Mouse (Mus musculus): Measurements from ENCODE around the gene Lipm. TPM values are rescaled to one million over a fixed set of nuclear protein-coding genes. Genes with fewer than 3 reads are reported as not detected.

The Lipm gene
- not detected in 2 replicates for polyA plus RNA-seq (2014; fragmentation: Nextera tagmentation; extraction: Ambion mirVana)

- Histone ChIP-seq H3K4me2 (ENCODE audit: low read depth, low read length, severe bottlenecking) (no peak within 1 kb of the TSS), H3K9ac (ENCODE audit: low read length) (no peak within 1 kb of the TSS), H3K4me1 (replicated peaks; ENCODE audit: control insufficient read depth, insufficient read depth, low read length) (no peaks in the 10 kb centered on the region), H3K27ac (ENCODE audit: low read depth, low read length) (no peak within 1 kb of the TSS), H3K4me3 (ENCODE audit: low read depth, low read length) (no peak within 1 kb of the TSS), H3K27me3 (ENCODE audit: control insufficient read depth, insufficient read depth, low read length) (no peaks in the 10 kb centered on the region), H3K9me3 (ENCODE audit: control insufficient read depth, low read length) (no peaks in the 10 kb centered on the region), H3K36me3 (ENCODE audit: control insufficient read depth, insufficient read depth, low read length) (no peaks in the 10 kb centered on the region)
- 92% methylated on average over 4 of the region's 4 CpGs for WGBS
- ATAC-seq (replicated peaks; ENCODE audit: low FRiP score) (no peak), DNase-seq (ENCODE audit: low spot score) (no peak)
Observed at GRCm38 (mm10) chr19:34100633-34101032, at the start of gene Lipm. Gene Lipm (plus strand): TSS chr19:34100933.

GRCm38 (mm10) chr19:34051502-34051901 lies 49.2 kb upstream of the Lipm start:
- ATAC-seq (replicated peaks; ENCODE audit: low FRiP score) (no peak), DNase-seq (ENCODE audit: low spot score) (no peak)
- WGBS: 91% methylated on average over 3 of the region's 3 CpGs
- Histone ChIP-seq H3K36me3 (ENCODE audit: control insufficient read depth, insufficient read depth, low read length) (no peaks in the 10 kb centered on the region), H3K27me3 (ENCODE audit: control insufficient read depth, insufficient read depth, low read length) (no peaks in the 10 kb centered on the region), H3K9me3 (ENCODE audit: control insufficient read depth, low read length) (no peaks in the 10 kb centered on the region), H3K4me3 (ENCODE audit: low read depth, low read length) (no peak overlapping the region), H3K4me2 (ENCODE audit: low read depth, low read length, severe bottlenecking) (no peak overlapping the region), H3K9ac (ENCODE audit: low read length) (no peak overlapping the region), H3K4me1 (replicated peaks; ENCODE audit: control insufficient read depth, insufficient read depth, low read length) (no peaks in the 10 kb centered on the region), H3K27ac (ENCODE audit: low read depth, low read length) (no peak overlapping the region)

- H3K9ac ChIP-seq (ENCODE audit: low read length): no peak overlapping the region
- 59% methylated on average over 1 of the region's 1 CpGs for WGBS
Observed at GRCm38 (mm10) chr19:34063547-34063946, 37.2 kb upstream of the Lipm start.

GRCm38 (mm10) chr19:34064059-34064458 lies 36.7 kb upstream of the Lipm start:
- no peaks in the 10 kb centered on the region for H3K9me3 ChIP-seq (ENCODE audit: control insufficient read depth, low read length)
- H3K4me2 ChIP-seq (ENCODE audit: low read depth, low read length, severe bottlenecking): no peak overlapping the region
- no peaks in the 10 kb centered on the region for H3K27me3 ChIP-seq (ENCODE audit: control insufficient read depth, insufficient read depth, low read length)
- no peaks in the 10 kb centered on the region for H3K36me3 ChIP-seq (ENCODE audit: control insufficient read depth, insufficient read depth, low read length)
- no peak overlapping the region for H3K27ac ChIP-seq (ENCODE audit: low read depth, low read length)
- DNase-seq (ENCODE audit: low spot score) (no peak), ATAC-seq (replicated peaks; ENCODE audit: low FRiP score) (no peak)
- H3K4me3 ChIP-seq (ENCODE audit: low read depth, low read length): no peak overlapping the region
- H3K4me1 ChIP-seq (replicated peaks; ENCODE audit: control insufficient read depth, insufficient read depth, low read length): no peaks in the 10 kb centered on the region
- 94% methylated on average over 4 of the region's 4 CpGs for WGBS
- no peak overlapping the region for H3K9ac ChIP-seq (ENCODE audit: low read length)

More at GRCm38 (mm10) chr19:34063547-34063946, 37.2 kb upstream of the Lipm start:
- no peak for DNase-seq (ENCODE audit: low spot score)
- no peak overlapping the region for H3K27ac ChIP-seq (ENCODE audit: low read depth, low read length)
- ATAC-seq (replicated peaks; ENCODE audit: low FRiP score): no peak
- H3K4me1 ChIP-seq (replicated peaks; ENCODE audit: control insufficient read depth, insufficient read depth, low read length): no peaks in the 10 kb centered on the region
- no peaks in the 10 kb centered on the region for H3K9me3 ChIP-seq (ENCODE audit: control insufficient read depth, low read length)
- H3K27me3 ChIP-seq (ENCODE audit: control insufficient read depth, insufficient read depth, low read length): no peaks in the 10 kb centered on the region
- H3K4me3 ChIP-seq (ENCODE audit: low read depth, low read length): no peak overlapping the region
- H3K4me2 ChIP-seq (ENCODE audit: low read depth, low read length, severe bottlenecking): no peak overlapping the region
- H3K36me3 ChIP-seq (ENCODE audit: control insufficient read depth, insufficient read depth, low read length): no peaks in the 10 kb centered on the region

- Histone ChIP-seq H3K36me3 (ENCODE audit: control insufficient read depth, insufficient read depth, low read length) (no peaks in the 10 kb centered on the region), H3K27ac (ENCODE audit: low read depth, low read length) (no peak within 1 kb of the TSS), H3K27me3 (ENCODE audit: control insufficient read depth, insufficient read depth, low read length) (no peaks in the 10 kb centered on the region), H3K4me1 (replicated peaks; ENCODE audit: control insufficient read depth, insufficient read depth, low read length) (no peaks in the 10 kb centered on the region), H3K9me3 (ENCODE audit: control insufficient read depth, low read length) (no peaks in the 10 kb centered on the region), H3K4me2 (ENCODE audit: low read depth, low read length, severe bottlenecking) (no peak within 1 kb of the TSS), H3K4me3 (ENCODE audit: low read depth, low read length) (no peak within 1 kb of the TSS), H3K9ac (ENCODE audit: low read length) (no peak within 1 kb of the TSS)
- WGBS: 91% methylated on average over 9 of the region's 9 CpGs
- DNase-seq (ENCODE audit: low spot score) (no peak), ATAC-seq (replicated peaks; ENCODE audit: low FRiP score) (no peak)
Observed at GRCm38 (mm10) chr19:34066779-34067472, 33.8 kb upstream of the Lipm start, which contains the start of gene Lipn. Gene Lipn (plus strand): TSS chr19:34067358.

- Histone ChIP-seq H3K4me1 (replicated peaks; ENCODE audit: control insufficient read depth, insufficient read depth, low read length) (no peaks in the 10 kb centered on the region), H3K4me2 (ENCODE audit: low read depth, low read length, severe bottlenecking) (no peak overlapping the region), H3K9ac (ENCODE audit: low read length) (no peak overlapping the region), H3K27me3 (ENCODE audit: control insufficient read depth, insufficient read depth, low read length) (no peaks in the 10 kb centered on the region), H3K36me3 (ENCODE audit: control insufficient read depth, insufficient read depth, low read length) (no peaks in the 10 kb centered on the region), H3K4me3 (ENCODE audit: low read depth, low read length) (no peak overlapping the region), H3K27ac (ENCODE audit: low read depth, low read length) (no peak overlapping the region), H3K9me3 (ENCODE audit: control insufficient read depth, low read length) (no peaks in the 10 kb centered on the region)
- no peak for DNase-seq (ENCODE audit: low spot score)
- no peak for ATAC-seq (replicated peaks; ENCODE audit: low FRiP score)
Observed at GRCm38 (mm10) chr19:34074239-34074638, 26.5 kb upstream of the Lipm start.

- Histone ChIP-seq H3K9me3 (ENCODE audit: control insufficient read depth, low read length) (no peaks in the 10 kb centered on the region), H3K4me2 (ENCODE audit: low read depth, low read length, severe bottlenecking) (no peak overlapping the region), H3K4me1 (replicated peaks; ENCODE audit: control insufficient read depth, insufficient read depth, low read length) (no peaks in the 10 kb centered on the region), H3K36me3 (ENCODE audit: control insufficient read depth, insufficient read depth, low read length) (no peaks in the 10 kb centered on the region), H3K9ac (ENCODE audit: low read length) (no peak overlapping the region), H3K27me3 (ENCODE audit: control insufficient read depth, insufficient read depth, low read length) (no peaks in the 10 kb centered on the region), H3K4me3 (ENCODE audit: low read depth, low read length) (no peak overlapping the region), H3K27ac (ENCODE audit: low read depth, low read length) (no peak overlapping the region)
- WGBS: 89% methylated on average over 2 of the region's 2 CpGs
- ATAC-seq (replicated peaks; ENCODE audit: low FRiP score) (no peak), DNase-seq (ENCODE audit: low spot score) (no peak)
Observed at GRCm38 (mm10) chr19:34078130-34078529, 22.6 kb upstream of the Lipm start.

- no peaks in the 10 kb centered on the region for H3K4me1 ChIP-seq (replicated peaks; ENCODE audit: control insufficient read depth, insufficient read depth, low read length)
- 85% methylated on average over 3 of the region's 3 CpGs for WGBS
- H3K9me3 ChIP-seq (ENCODE audit: control insufficient read depth, low read length): no peaks in the 10 kb centered on the region
- no peak overlapping the region for H3K27ac ChIP-seq (ENCODE audit: low read depth, low read length)
- no peak for DNase-seq (ENCODE audit: low spot score)
- H3K27me3 ChIP-seq (ENCODE audit: control insufficient read depth, insufficient read depth, low read length): no peaks in the 10 kb centered on the region
- H3K4me2 ChIP-seq (ENCODE audit: low read depth, low read length, severe bottlenecking): no peak overlapping the region
- no peak overlapping the region for H3K9ac ChIP-seq (ENCODE audit: low read length)
- no peak for ATAC-seq (replicated peaks; ENCODE audit: low FRiP score)
- H3K4me3 ChIP-seq (ENCODE audit: low read depth, low read length): no peak overlapping the region
- H3K36me3 ChIP-seq (ENCODE audit: control insufficient read depth, insufficient read depth, low read length): no peaks in the 10 kb centered on the region
Observed at GRCm38 (mm10) chr19:34089011-34089680, 11.6 kb upstream of the Lipm start.

- Histone ChIP-seq H3K4me1 (replicated peaks; ENCODE audit: control insufficient read depth, insufficient read depth, low read length) (no peaks in the 10 kb centered on the region), H3K9ac (ENCODE audit: low read length) (no peak overlapping the region), H3K27ac (ENCODE audit: low read depth, low read length) (no peak overlapping the region), H3K27me3 (ENCODE audit: control insufficient read depth, insufficient read depth, low read length) (no peaks in the 10 kb centered on the region), H3K9me3 (ENCODE audit: control insufficient read depth, low read length) (no peaks in the 10 kb centered on the region), H3K4me3 (ENCODE audit: low read depth, low read length) (no peak overlapping the region), H3K36me3 (ENCODE audit: control insufficient read depth, insufficient read depth, low read length) (no peaks in the 10 kb centered on the region), H3K4me2 (ENCODE audit: low read depth, low read length, severe bottlenecking) (no peak overlapping the region)
- DNase-seq (ENCODE audit: low spot score) (no peak), ATAC-seq (replicated peaks; ENCODE audit: low FRiP score) (no peak)
- WGBS: 91% methylated on average over 5 of the region's 5 CpGs
Observed at GRCm38 (mm10) chr19:34095381-34095780, 5.4 kb upstream of the Lipm start.
